ENCODE assay signal across 8 mouse cellular contexts in genomic region chr2:83812483-83813272, GRCm38 (mm10). TPM values are rescaled to one million over a fixed set of nuclear protein-coding genes. Genes with fewer than 3 reads are reported as not detected.
DNase-seq lines count a peak whose midpoint lies in the region; ATAC-seq and TF ChIP-seq lines count a peak whose summit lies in the region.

Gene Fam171b (plus strand): TSS chr2:83812636.

- peak; percentile 78 for DNase-seq in 3T3-L1 (ENCODE audit: low read depth, low spot score)
- peak; percentile 13 to 31 for DNase-seq in adrenal gland, postnatal 4 days (ENCODE audit: low spot score in 2 of 2)
- DNase-seq in kidney, postnatal 0 days (ENCODE audit: low spot score): peak; percentile 75
- DNase-seq in liver, embryonic 11.5 days (ENCODE audit: low spot score): peak; percentile 60
- peak; percentile 47 for DNase-seq in naive thymus-derived CD4-positive, alpha-beta T cell, adult 2 months (ENCODE audit: low read depth)
- DNase-seq in splenic B cell, adult 2 months (ENCODE audit: low read depth, low spot score): peak; percentile 64

- H3K36me3 ChIP-seq in heart, embryonic 13.5 days: no peaks in the 10 kb centered on the region
- H3K36me3 ChIP-seq in kidney, postnatal 0 days (ENCODE audit: insufficient read depth, low read length): no peaks in the 10 kb centered on the region
- no peaks in the 10 kb centered on the region for H3K36me3 ChIP-seq in liver, embryonic 11.5 days (ENCODE audit: control insufficient read depth, insufficient read depth, low read length)
- no peaks in the 10 kb centered on the region for H3K36me3 ChIP-seq in splenic B cell, adult 2 months (ENCODE audit: control insufficient read depth, insufficient read depth, low read length, poor library complexity, severe bottlenecking)

- H3K9ac ChIP-seq in heart, embryonic 13.5 days: peak within 1 kb of the TSS; percentile 83
- peak within 1 kb of the TSS; percentile 65 for H3K9ac ChIP-seq in kidney, postnatal 0 days (ENCODE audit: low read depth, low read length)
- H3K9ac ChIP-seq in liver, embryonic 11.5 days (ENCODE audit: low read depth, low read length): peak within 1 kb of the TSS; percentile 42; the same call in 1 of the 2 replicates

- TF ChIP-seq POLR2A in embryonic fibroblast, embryonic 13.5 days (IDR thresholded peaks at IDR 0.05; ENCODE audit: low read depth, low read length): peak; percentile 47; the same call in 1 of the 2 replicates

- H3K27me3 ChIP-seq in heart, embryonic 13.5 days (replicated peaks): peaks cover 48% of the 10 kb centered on the region
- no peaks in the 10 kb centered on the region for H3K27me3 ChIP-seq in kidney, postnatal 0 days (ENCODE audit: insufficient read depth, low read length)
- H3K27me3 ChIP-seq in liver, embryonic 11.5 days (replicated peaks; ENCODE audit: control insufficient read depth, insufficient read depth, low read length): peaks cover 27% of the 10 kb centered on the region
- H3K27me3 ChIP-seq in splenic B cell, adult 2 months (ENCODE audit: control insufficient read depth, insufficient read depth, low read length, poor library complexity, severe bottlenecking): peaks cover 1% of the 10 kb centered on the region

- no peak within 1 kb of the TSS for H3K27ac ChIP-seq in embryonic fibroblast, embryonic 13.5 days (ENCODE audit: insufficient read depth, low read length)
- H3K27ac ChIP-seq in heart, embryonic 13.5 days (replicated peaks): no peak within 1 kb of the TSS
- H3K27ac ChIP-seq in kidney, postnatal 0 days: no peak within 1 kb of the TSS
- no peak within 1 kb of the TSS for H3K27ac ChIP-seq in liver, embryonic 11.5 days (ENCODE audit: low read depth, low read length)

- WGBS in heart, embryonic 13.5 days: under 1% methylated on average over 63 of the region's 63 CpGs
- under 1% methylated on average over 54 of the region's 63 CpGs for WGBS in kidney, postnatal 0 days
- 1% methylated on average over 63 of the region's 63 CpGs for WGBS in liver, embryonic 11.5 days

- peak within 1 kb of the TSS; percentile 90 for H3K4me2 ChIP-seq in heart, embryonic 13.5 days
- H3K4me2 ChIP-seq in kidney, postnatal 0 days (ENCODE audit: low read length): peak within 1 kb of the TSS; percentile 95
- H3K4me2 ChIP-seq in liver, embryonic 11.5 days: peak within 1 kb of the TSS; percentile 79

- H3K9me3 ChIP-seq in heart, embryonic 13.5 days: no peaks in the 10 kb centered on the region
- no peaks in the 10 kb centered on the region for H3K9me3 ChIP-seq in kidney, postnatal 0 days (replicated peaks; ENCODE audit: low read length)
- H3K9me3 ChIP-seq in liver, embryonic 11.5 days (ENCODE audit: control insufficient read depth, low read length): no peaks in the 10 kb centered on the region

- peak; percentile 31; the same call in 1 of the 2 replicates for ATAC-seq in heart, embryonic 13.5 days (ENCODE audit: extremely low read depth, insufficient number of reproducible peaks, low FRiP score, low TSS enrichment)
- peak; percentile 90 for ATAC-seq in kidney, postnatal 0 days (replicated peaks; ENCODE audit: low FRiP score, low read depth)
- peak; percentile 82 for ATAC-seq in liver, embryonic 11.5 days (replicated peaks; ENCODE audit: low FRiP score)

- H3K4me1 ChIP-seq in embryonic fibroblast, embryonic 13.5 days (ENCODE audit: control insufficient read depth, insufficient read depth, low read length): peaks cover 3% of the 10 kb centered on the region; the same call in 1 of the 2 replicates
- H3K4me1 ChIP-seq in heart, embryonic 13.5 days: 0 out of 2 replicates have a peak, but pooled peaks cover 3% of the 10 kb centered on the region
- no peaks in the 10 kb centered on the region for H3K4me1 ChIP-seq in kidney, postnatal 0 days (replicated peaks; ENCODE audit: insufficient read depth, low read length)
- H3K4me1 ChIP-seq in liver, embryonic 11.5 days (replicated peaks; ENCODE audit: control insufficient read depth, insufficient read depth, low read length): no peaks in the 10 kb centered on the region

- peak within 1 kb of the TSS; percentile 68 for H3K4me3 ChIP-seq in embryonic fibroblast, embryonic 13.5 days (ENCODE audit: insufficient read depth, low read length)
- peak within 1 kb of the TSS; percentile 68 for H3K4me3 ChIP-seq in heart, embryonic 13.5 days
- H3K4me3 ChIP-seq in kidney, postnatal 0 days (replicated peaks; ENCODE audit: low read depth, low read length): peak within 1 kb of the TSS; percentile 70
- peak within 1 kb of the TSS; percentile 58 for H3K4me3 ChIP-seq in liver, embryonic 11.5 days (ENCODE audit: low read depth, low read length)

- 0 out of 2 replicates have a peak, but pooled peaks have one; percentile 36 for TF ChIP-seq CTCF in embryonic fibroblast, embryonic 13.5 days (IDR thresholded peaks at IDR 0.05; ENCODE audit: borderline replicate concordance, insufficient read depth, low read length)
- peak; percentile 33; the same call in 1 of the 2 replicates for TF ChIP-seq CTCF in kidney, postnatal 0 days (IDR thresholded peaks at IDR 0.05; ENCODE audit: low read depth)

RNA-seq across cellular contexts. Expression of gene Fam171b, which starts in this region (rescaled TPM):
- total RNA-seq in adrenal gland, postnatal 4 days (2021): 1 to 10 TPM; 7.2 to 7.4 TPM
- 13.5 and 16.6 TPM in 2 replicates for polyA plus RNA-seq in embryonic fibroblast, embryonic 13.5 days (2011; ENCODE audit: insufficient read length, low read depth, missing spikeins)
- 2.1 and 2.7 TPM in 2 replicates for polyA plus RNA-seq in heart, embryonic 13.5 days (2015; fragmentation: Nextera tagmentation; extraction: Ambion mirVana)
- polyA plus RNA-seq in kidney, postnatal 0 days (2015; fragmentation: Nextera tagmentation; extraction: Ambion mirVana): 2.5 and 2.7 TPM in 2 replicates
- polyA plus RNA-seq in liver, embryonic 11.5 days (2014; fragmentation: Nextera tagmentation; extraction: Ambion mirVana): 1.9 and 2.0 TPM in 2 replicates

Comparison
In these comparisons a context has a peak if more than half of its experiments do, and no peak if none do; other contexts are left out.
1. DNase-seq: peak in every context shown above with its lines; median percentile 78 in 3T3-L1; 75 in kidney, postnatal 0 days; 64 in splenic B cell, adult 2 months; 60 in liver, embryonic 11.5 days; 47 in naive thymus-derived CD4-positive, alpha-beta T cell, adult 2 months; 22 in adrenal gland, postnatal 4 days.
2. ATAC-seq: peak in every context shown above with its lines; median percentile 90 in kidney, postnatal 0 days; 82 in liver, embryonic 11.5 days; 31 in heart, embryonic 13.5 days.